Mouse (Mus musculus) kidney, embryonic 14.5 days (tissue): ENCODE results near the gene Tapbpl. TPM values are rescaled to one million over a fixed set of nuclear protein-coding genes. Genes with fewer than 3 reads are reported as not detected.

Experiments used
- ATAC-seq: fragments of 200-750 bp; cut with Nextera tagmentation; 2 replicates; pipeline ENCODE4 v1.8.0; 2017; ENCODE audit warnings: moderate number of reproducible peaks, mild to moderate bottlenecking, moderate TSS enrichment, moderate library complexity; ENCODE audit not compliant: low FRiP score, low TSS enrichment
- H3K27ac ChIP-seq: fragments of 300-500 bp; sonication (generic); 2 replicates; pipeline ENCODE4 v1.5.1; 2014; ENCODE audit warnings: low read depth, mild to moderate bottlenecking, low read length, moderate library complexity, mixed read lengths
- H3K27me3 ChIP-seq: fragments of 300-500 bp; sonication (generic); 2 replicates; pipeline ENCODE4 v1.6.1; 2014; ENCODE audit warnings: mild to moderate bottlenecking, low read length; ENCODE audit not compliant: control insufficient read depth, insufficient read depth
- H3K36me3 ChIP-seq: fragments of 300-500 bp; sonication (generic); 2 replicates; pipeline ENCODE4 v1.6.1; 2014; ENCODE audit warnings: low read length, mixed read lengths; ENCODE audit not compliant: control insufficient read depth, insufficient read depth
- H3K4me1 ChIP-seq: fragments of 300-500 bp; sonication (generic); 2 replicates; pipeline ENCODE4 v1.6.1; 2014; ENCODE audit warnings: low read length, mixed read lengths; ENCODE audit not compliant: control insufficient read depth, insufficient read depth
- H3K4me2 ChIP-seq: fragments of 300-500 bp; sonication (generic); replicated peaks from 2 replicates; pipeline ENCODE4 v1.6.1; 2014; ENCODE audit warnings: low read depth, mild to moderate bottlenecking, low read length
- H3K4me3 ChIP-seq: fragments of 300-500 bp; sonication (generic); 2 replicates; pipeline ENCODE4 v1.5.1; 2014; ENCODE audit warnings: mild to moderate bottlenecking, low read length
- H3K9ac ChIP-seq: fragments of 300-500 bp; sonication (generic); 2 replicates; pipeline ENCODE4 v1.6.1; 2014; ENCODE audit warnings: low read depth, mild to moderate bottlenecking, low read length, moderate library complexity
- H3K9me3 ChIP-seq: fragments of 300-500 bp; sonication (generic); 2 replicates; pipeline ENCODE4 v1.6.1; 2016; ENCODE audit warnings: low read length; ENCODE audit not compliant: control insufficient read depth
- WGBS: fragments of 180-500 bp; shearing (Covaris S2); extraction: QIAGEN DNeasy Blood & Tissue Kit; methylation state at CpG from one replicate; pipeline ENCODE4 v1.1.7; 2014; 5-methylcytosine and 5-hydroxymethylcytosine counted together
- polyA plus RNA-seq: library from polyadenylated mRNA; unstranded; fragments of >200 nt; fragmentation: Nextera tagmentation; extraction: Ambion mirVana; gene quantifications from 2 replicates; pipeline ENCODE4 v1.2.1, GENCODE M21; 2014

Gene Tapbpl
- polyA plus RNA-seq, 1 experiment from 2014 or later = 4.5 TPM

DNA sequence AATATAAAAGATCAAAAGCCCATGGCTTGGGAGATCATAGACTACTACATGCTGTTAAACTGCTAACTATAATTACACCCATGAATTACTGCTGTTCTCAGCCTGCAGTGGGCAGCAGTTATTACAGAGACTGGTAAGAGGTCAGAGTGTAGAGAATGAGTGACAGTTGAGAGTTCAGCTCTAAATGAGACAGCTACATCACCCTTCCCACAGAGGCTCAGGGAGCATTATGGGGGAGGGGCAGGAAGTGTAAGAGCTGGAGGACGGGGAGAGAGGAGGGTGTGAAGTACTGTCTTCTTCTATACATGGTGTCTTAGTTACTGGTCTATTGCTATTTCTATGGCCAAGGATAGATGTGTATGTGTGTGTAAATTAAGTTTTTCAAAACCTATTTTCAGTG lies 12.9 kb upstream of the Tapbpl start:
- Histone ChIP-seq H3K9me3 (no peaks in the 10 kb centered on the region), H3K9ac (no peak overlapping the region), H3K27me3 (no peaks in the 10 kb centered on the region), H3K27ac (no peak overlapping the region), H3K4me3 (no peak overlapping the region), H3K36me3 (no peaks in the 10 kb centered on the region), H3K4me1 (no peaks in the 10 kb centered on the region), H3K4me2 (no peak overlapping the region)
- no peak for ATAC-seq
- WGBS = 13% methylated on average over 1 of the region's 1 CpGs

DNA sequence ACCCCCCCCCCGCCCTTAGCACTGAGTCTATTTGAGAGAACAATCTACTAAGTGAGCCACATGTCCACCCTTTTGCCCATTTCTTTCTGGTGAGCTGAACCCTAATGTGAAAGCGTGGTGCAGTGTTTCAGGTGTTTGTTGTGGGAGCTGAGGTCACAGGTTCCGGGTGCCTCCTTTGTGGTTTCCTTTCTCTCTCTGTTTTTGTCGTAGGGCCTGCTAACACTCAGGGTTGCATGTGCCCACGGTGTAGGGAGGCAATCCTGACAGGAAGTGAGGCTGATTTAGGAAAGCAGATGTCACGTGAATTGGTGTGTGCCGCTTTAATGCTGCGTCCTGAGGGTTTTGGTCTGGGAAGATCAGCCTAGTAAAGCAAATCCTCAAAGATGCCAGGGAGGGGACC lies 9.9 kb upstream of the Tapbpl start:
- H3K4me2 ChIP-seq = no peak overlapping the region
- no peaks in the 10 kb centered on the region for H3K9me3 ChIP-seq
- H3K4me3 ChIP-seq = no peak overlapping the region
- no peaks in the 10 kb centered on the region for H3K36me3 ChIP-seq
- ATAC-seq = no peak
- 84% methylated on average over 8 of the region's 8 CpGs for WGBS
- H3K27ac ChIP-seq = no peak overlapping the region
- H3K4me1 ChIP-seq = no peaks in the 10 kb centered on the region
- H3K9ac ChIP-seq = no peak overlapping the region
- H3K27me3 ChIP-seq = no peaks in the 10 kb centered on the region

DNA sequence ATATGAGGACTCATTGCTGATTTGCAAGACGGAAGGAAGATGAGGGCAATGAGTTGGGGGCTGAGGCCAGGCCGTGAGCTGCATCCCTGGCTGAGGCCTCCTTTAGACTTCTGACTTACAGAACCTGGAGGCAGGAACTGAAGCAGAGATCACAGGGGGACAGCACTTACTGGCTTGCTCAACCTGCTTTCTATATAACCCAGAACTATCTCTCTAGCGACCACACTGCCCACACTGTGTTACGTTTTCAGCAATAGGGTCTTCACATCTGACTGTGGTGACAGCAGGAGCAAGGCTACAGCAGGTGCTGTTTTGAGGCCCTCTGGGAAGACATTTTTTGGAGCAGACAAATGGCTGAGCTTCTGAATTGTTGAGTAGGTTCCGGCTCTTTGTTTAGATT lies 9.0 kb upstream of the Tapbpl start:
- Histone ChIP-seq H3K4me3 (no peak overlapping the region), H3K9ac (no peak overlapping the region), H3K9me3 (no peaks in the 10 kb centered on the region), H3K4me2 (no peak overlapping the region), H3K27ac (no peak overlapping the region), H3K27me3 (no peaks in the 10 kb centered on the region), H3K36me3 (no peaks in the 10 kb centered on the region), H3K4me1 (no peaks in the 10 kb centered on the region)
- no peak for ATAC-seq
- WGBS = 90% methylated on average over 5 of the region's 5 CpGs

- Histone ChIP-seq H3K4me2 (no peak overlapping the region), H3K4me1 (no peaks in the 10 kb centered on the region), H3K27ac (no peak overlapping the region), H3K4me3 (no peak overlapping the region), H3K9ac (no peak overlapping the region), H3K27me3 (no peaks in the 10 kb centered on the region), H3K9me3 (no peaks in the 10 kb centered on the region), H3K36me3 (no peaks in the 10 kb centered on the region)
- WGBS = 93% methylated on average over 5 of the region's 5 CpGs
- no peak for ATAC-seq
These were observed 7.9 kb upstream of the Tapbpl start for GRCm38 (mm10) chr6:125239547-125239946.

- H3K4me3 ChIP-seq = no peak overlapping the region
- 58% methylated on average over 6 of the region's 6 CpGs for WGBS
- ATAC-seq = no peak
- H3K4me2 ChIP-seq = no peak overlapping the region
- H3K4me1 ChIP-seq = no peaks in the 10 kb centered on the region
- H3K36me3 ChIP-seq = no peaks in the 10 kb centered on the region
- no peak overlapping the region for H3K27ac ChIP-seq
- H3K27me3 ChIP-seq = no peaks in the 10 kb centered on the region
- H3K9me3 ChIP-seq = no peaks in the 10 kb centered on the region
- H3K9ac ChIP-seq = no peak overlapping the region
These were observed 6.7 kb upstream of the Tapbpl start for GRCm38 (mm10) chr6:125238396-125238795.

DNA sequence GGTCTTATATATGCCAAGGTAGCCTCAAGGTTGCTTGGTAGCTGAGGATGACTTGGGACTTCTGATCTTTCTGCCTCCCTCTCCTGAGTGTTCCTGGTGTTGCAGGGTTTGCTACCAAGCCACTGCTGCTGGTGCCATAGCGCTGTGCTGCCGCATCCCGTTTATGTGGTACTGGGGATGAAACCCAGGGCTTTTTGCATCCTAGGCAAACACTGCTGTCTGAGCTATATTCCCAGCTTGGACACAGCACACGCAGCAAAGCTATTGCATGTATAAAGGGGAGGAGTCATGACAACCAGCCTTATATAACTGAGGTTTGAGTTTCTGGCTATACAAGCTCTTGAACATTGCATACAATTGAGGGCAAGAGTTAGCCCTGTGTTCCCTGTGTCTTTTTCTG lies 5.8 kb upstream of the Tapbpl start:
- ATAC-seq = no peak
- H3K27ac ChIP-seq = no peak overlapping the region
- H3K27me3 ChIP-seq = no peaks in the 10 kb centered on the region
- H3K4me2 ChIP-seq = no peak overlapping the region
- no peaks in the 10 kb centered on the region for H3K36me3 ChIP-seq
- WGBS = 79% methylated on average over 4 of the region's 4 CpGs
- H3K4me1 ChIP-seq = no peaks in the 10 kb centered on the region
- no peaks in the 10 kb centered on the region for H3K9me3 ChIP-seq
- H3K9ac ChIP-seq = no peak overlapping the region
- H3K4me3 ChIP-seq = no peak overlapping the region

- Histone ChIP-seq H3K27me3 (no peaks in the 10 kb centered on the region), H3K9ac (no peak within 1 kb of the TSS), H3K36me3 (no peaks in the 10 kb centered on the region), H3K9me3 (no peaks in the 10 kb centered on the region), H3K4me1 (peaks cover 4% of the 10 kb centered on the region; the same call in 1 of the 2 replicates), H3K27ac (no peak within 1 kb of the TSS), H3K4me3 (no peak within 1 kb of the TSS), H3K4me2 (no peak within 1 kb of the TSS)
- 44% methylated on average over 6 of the region's 6 CpGs for WGBS
- ATAC-seq = no peak
These were observed 5.1 kb upstream of the Tapbpl start, which contains the start of gene Cd27 for GRCm38 (mm10) chr6:125236782-125237181. Cd27 (minus strand) TSS chr6:125237010.

- Histone ChIP-seq H3K27ac (no peak overlapping the region), H3K4me2 (no peak overlapping the region), H3K4me1 (peaks cover 5% of the 10 kb centered on the region; the same call in 1 of the 2 replicates), H3K4me3 (no peak overlapping the region), H3K9ac (no peak overlapping the region), H3K9me3 (no peaks in the 10 kb centered on the region), H3K36me3 (no peaks in the 10 kb centered on the region), H3K27me3 (no peaks in the 10 kb centered on the region)
- no peak for ATAC-seq
- WGBS = 73% methylated on average over 6 of the region's 6 CpGs
These were observed 4.7 kb upstream of the Tapbpl start for GRCm38 (mm10) chr6:125236341-125236740.

GRCm38 (mm10) chr6:125234520-125234828 lies 2.8 kb upstream of the Tapbpl start:
- ATAC-seq = 0 out of 2 replicates have a peak, but pooled peaks have one; percentile 24
- no peak overlapping the region for H3K9ac ChIP-seq
- H3K4me3 ChIP-seq = no peak overlapping the region
- peaks cover 5% of the 10 kb centered on the region; the same call in 1 of the 2 replicates for H3K4me1 ChIP-seq
- no peaks in the 10 kb centered on the region for H3K36me3 ChIP-seq
- H3K27me3 ChIP-seq = no peaks in the 10 kb centered on the region
- WGBS = 57% methylated on average over 5 of the region's 5 CpGs
- no peak overlapping the region for H3K27ac ChIP-seq
- H3K9me3 ChIP-seq = no peaks in the 10 kb centered on the region
- H3K4me2 ChIP-seq = no peak overlapping the region
